Mouse (Mus musculus) hindbrain, embryonic 15.5 days (tissue): ENCODE measurements around the gene Gpc6. TPM values are rescaled to one million over a fixed set of nuclear protein-coding genes. Genes with fewer than 3 reads are reported as not detected.

ENCODE experiments used
- ATAC-seq: fragments of 200-750 bp; cut with Nextera tagmentation; 2 replicates; pipeline ENCODE4 v1.8.0; 2017; ENCODE audit warnings: low read depth, moderate number of reproducible peaks, moderate TSS enrichment; ENCODE audit not compliant: low FRiP score
- H3K27ac ChIP-seq: fragments of 300-500 bp; sonication (generic); replicated peaks from 2 replicates; pipeline ENCODE4 v1.5.1; 2015; ENCODE audit warnings: mild to moderate bottlenecking, inconsistent platforms
- H3K27me3 ChIP-seq: fragments of 300-500 bp; sonication (generic); 2 replicates; pipeline ENCODE4 v1.6.1; 2015; ENCODE audit warnings: control low read depth, inconsistent platforms
- H3K36me3 ChIP-seq: fragments of 300-500 bp; sonication (generic); 2 replicates; pipeline ENCODE4 v1.6.1; 2015; ENCODE audit warnings: control low read depth, inconsistent platforms
- H3K4me1 ChIP-seq: fragments of 300-500 bp; sonication (generic); replicated peaks from 2 replicates; pipeline ENCODE4 v1.6.1; 2015; ENCODE audit warnings: control low read depth, inconsistent platforms
- H3K4me2 ChIP-seq: fragments of 300-500 bp; sonication (generic); 2 replicates; pipeline ENCODE4 v1.6.1; 2015; ENCODE audit warnings: moderate library complexity, mild to moderate bottlenecking, inconsistent platforms
- H3K4me3 ChIP-seq: fragments of 300-500 bp; sonication (generic); 2 replicates; pipeline ENCODE4 v1.5.1; 2015; ENCODE audit warnings: mild to moderate bottlenecking, inconsistent platforms
- H3K9ac ChIP-seq: fragments of 300-500 bp; sonication (generic); 2 replicates; pipeline ENCODE4 v1.6.1; 2015; ENCODE audit warnings: inconsistent platforms
- H3K9me3 ChIP-seq: fragments of 300-500 bp; sonication (generic); 2 replicates; pipeline ENCODE4 v1.6.1; 2016; ENCODE audit warnings: control low read depth, inconsistent platforms
- WGBS: fragments of 180-500 bp; shearing (Covaris S2); methylation state at CpG from one replicate; pipeline ENCODE4 v1.1.7; 2015; 5-methylcytosine and 5-hydroxymethylcytosine counted together
- polyA plus RNA-seq: library from polyadenylated mRNA; unstranded; fragments of >200 nt; fragmentation: Nextera tagmentation; extraction: Ambion mirVana; gene quantifications from 2 replicates; pipeline ENCODE4 v1.2.1, GENCODE M21; 2015

Gene Gpc6
- polyA plus RNA-seq, 1 experiment from 2014 or later = 19.6 TPM

- ATAC-seq = no peak
- 43% methylated on average over 7 of the region's 7 CpGs for WGBS
- Histone ChIP-seq H3K27ac (no peak overlapping the region), H3K4me2 (no peak overlapping the region), H3K27me3 (no peaks in the 10 kb centered on the region), H3K9me3 (no peaks in the 10 kb centered on the region), H3K4me1 (0 out of 2 replicates have a peak, but pooled peaks cover 4% of the 10 kb centered on the region), H3K9ac (no peak overlapping the region), H3K4me3 (no peak overlapping the region), H3K36me3 (no peaks in the 10 kb centered on the region)
These were observed 527.0 kb downstream of the Gpc6 start for GRCm38 (mm10) chr14:117452150-117452549.

- Histone ChIP-seq H3K4me3 (no peak overlapping the region), H3K9ac (no peak overlapping the region), H3K27ac (no peak overlapping the region), H3K4me1 (no peaks in the 10 kb centered on the region), H3K27me3 (no peaks in the 10 kb centered on the region), H3K4me2 (no peak overlapping the region), H3K9me3 (no peaks in the 10 kb centered on the region), H3K36me3 (no peaks in the 10 kb centered on the region)
- WGBS = 56% methylated on average over 2 of the region's 2 CpGs
- no peak for ATAC-seq
These were observed 548.3 kb downstream of the Gpc6 start for GRCm38 (mm10) chr14:117473378-117473777.

GRCm38 (mm10) chr14:117478879-117479278 is 553.8 kb downstream of the Gpc6 start:
- H3K36me3 ChIP-seq = no peaks in the 10 kb centered on the region
- H3K4me2 ChIP-seq = no peak overlapping the region
- H3K9ac ChIP-seq = no peak overlapping the region
- no peak overlapping the region for H3K27ac ChIP-seq
- H3K4me1 ChIP-seq = 0 out of 2 replicates have a peak, but pooled peaks cover 4% of the 10 kb centered on the region
- no peaks in the 10 kb centered on the region for H3K27me3 ChIP-seq
- no peak overlapping the region for H3K4me3 ChIP-seq
- H3K9me3 ChIP-seq = no peaks in the 10 kb centered on the region
- ATAC-seq = no peak
- 49% methylated on average over 3 of the region's 3 CpGs for WGBS

- Histone ChIP-seq H3K36me3 (no peaks in the 10 kb centered on the region), H3K9me3 (no peaks in the 10 kb centered on the region), H3K9ac (no peak overlapping the region), H3K4me2 (no peak overlapping the region), H3K27me3 (no peaks in the 10 kb centered on the region), H3K4me1 (0 out of 2 replicates have a peak, but pooled peaks cover 5% of the 10 kb centered on the region), H3K4me3 (no peak overlapping the region), H3K27ac (no peak overlapping the region)
- 70% methylated on average over 4 of the region's 4 CpGs for WGBS
- no peak for ATAC-seq
These were observed 562.1 kb downstream of the Gpc6 start for GRCm38 (mm10) chr14:117487161-117487754.

- Histone ChIP-seq H3K27me3 (no peaks in the 10 kb centered on the region), H3K27ac (no peak overlapping the region), H3K4me1 (0 out of 2 replicates have a peak, but pooled peaks cover 5% of the 10 kb centered on the region), H3K4me2 (no peak overlapping the region), H3K36me3 (no peaks in the 10 kb centered on the region), H3K9ac (no peak overlapping the region), H3K9me3 (no peaks in the 10 kb centered on the region), H3K4me3 (no peak overlapping the region)
- no peak for ATAC-seq
- 71% methylated on average over 5 of the region's 5 CpGs for WGBS
These were observed 565.4 kb downstream of the Gpc6 start for GRCm38 (mm10) chr14:117490469-117490868.

GRCm38 (mm10) chr14:117495118-117495517 is 570.0 kb downstream of the Gpc6 start:
- ATAC-seq = no peak
- H3K4me3 ChIP-seq = no peak overlapping the region
- no peaks in the 10 kb centered on the region for H3K9me3 ChIP-seq
- WGBS = 62% methylated on average over 3 of the region's 3 CpGs
- no peak overlapping the region for H3K4me2 ChIP-seq
- no peaks in the 10 kb centered on the region for H3K27me3 ChIP-seq
- no peak overlapping the region for H3K27ac ChIP-seq
- H3K9ac ChIP-seq = no peak overlapping the region
- H3K36me3 ChIP-seq = no peaks in the 10 kb centered on the region
- no peaks in the 10 kb centered on the region for H3K4me1 ChIP-seq

- no peaks in the 10 kb centered on the region for H3K36me3 ChIP-seq
- no peak overlapping the region for H3K4me2 ChIP-seq
- no peak overlapping the region for H3K27ac ChIP-seq
- H3K4me1 ChIP-seq = no peaks in the 10 kb centered on the region
- no peak overlapping the region for H3K9ac ChIP-seq
- H3K27me3 ChIP-seq = no peaks in the 10 kb centered on the region
- no peaks in the 10 kb centered on the region for H3K9me3 ChIP-seq
- no peak overlapping the region for H3K4me3 ChIP-seq
- 71% methylated on average over 6 of the region's 6 CpGs for WGBS
- no peak for ATAC-seq
These were observed 573.7 kb downstream of the Gpc6 start for GRCm38 (mm10) chr14:117498785-117499184.

GRCm38 (mm10) chr14:117499354-117499753 is 574.2 kb downstream of the Gpc6 start:
- WGBS = 71% methylated on average over 4 of the region's 4 CpGs
- H3K4me2 ChIP-seq = no peak overlapping the region
- H3K27ac ChIP-seq = no peak overlapping the region
- ATAC-seq = no peak
- no peaks in the 10 kb centered on the region for H3K4me1 ChIP-seq
- no peak overlapping the region for H3K4me3 ChIP-seq
- no peaks in the 10 kb centered on the region for H3K9me3 ChIP-seq
- H3K27me3 ChIP-seq = no peaks in the 10 kb centered on the region
- no peaks in the 10 kb centered on the region for H3K36me3 ChIP-seq
- H3K9ac ChIP-seq = no peak overlapping the region

- no peak overlapping the region for H3K4me2 ChIP-seq
- H3K4me1 ChIP-seq = peaks cover 4% of the 10 kb centered on the region; the same call in 1 of the 2 replicates
- no peak for ATAC-seq
- no peaks in the 10 kb centered on the region for H3K9me3 ChIP-seq
- H3K27me3 ChIP-seq = no peaks in the 10 kb centered on the region
- no peak overlapping the region for H3K27ac ChIP-seq
- H3K9ac ChIP-seq = no peak overlapping the region
- 75% methylated on average over 2 of the region's 2 CpGs for WGBS
- H3K4me3 ChIP-seq = no peak overlapping the region
- H3K36me3 ChIP-seq = no peaks in the 10 kb centered on the region
These were observed 589.7 kb downstream of the Gpc6 start for GRCm38 (mm10) chr14:117514829-117515228.

- no peaks in the 10 kb centered on the region for H3K36me3 ChIP-seq
- WGBS = 59% methylated on average over 8 of the region's 8 CpGs
- no peak overlapping the region for H3K4me2 ChIP-seq
- H3K4me3 ChIP-seq = no peak overlapping the region
- H3K4me1 ChIP-seq = peaks cover 6% of the 10 kb centered on the region; the same call in 1 of the 2 replicates
- no peaks in the 10 kb centered on the region for H3K9me3 ChIP-seq
- H3K9ac ChIP-seq = no peak overlapping the region
- H3K27ac ChIP-seq = no peak overlapping the region
- H3K27me3 ChIP-seq = no peaks in the 10 kb centered on the region
- no peak; the same call in 1 of the 2 replicates for ATAC-seq
These were observed 594.5 kb downstream of the Gpc6 start for GRCm38 (mm10) chr14:117519574-117519973.

- no peak overlapping the region for H3K4me3 ChIP-seq
- H3K27ac ChIP-seq = no peak overlapping the region
- no peaks in the 10 kb centered on the region for H3K9me3 ChIP-seq
- H3K4me2 ChIP-seq = no peak overlapping the region
- no peak overlapping the region for H3K9ac ChIP-seq
- peaks cover 6% of the 10 kb centered on the region; the same call in 1 of the 2 replicates for H3K4me1 ChIP-seq
- no peak for ATAC-seq
- no peaks in the 10 kb centered on the region for H3K36me3 ChIP-seq
- 95% methylated on average over 2 of the region's 2 CpGs for WGBS
- H3K27me3 ChIP-seq = no peaks in the 10 kb centered on the region
These were observed 595.6 kb downstream of the Gpc6 start for GRCm38 (mm10) chr14:117520706-117521105.

GRCm38 (mm10) chr14:117525133-117525532 is 600.0 kb downstream of the Gpc6 start:
- WGBS = 88% methylated on average over 6 of the region's 6 CpGs
- Histone ChIP-seq H3K4me2 (no peak overlapping the region), H3K36me3 (no peaks in the 10 kb centered on the region), H3K9ac (no peak overlapping the region), H3K4me1 (no peaks in the 10 kb centered on the region), H3K27ac (no peak overlapping the region), H3K27me3 (no peaks in the 10 kb centered on the region), H3K9me3 (no peaks in the 10 kb centered on the region), H3K4me3 (no peak overlapping the region)
- no peak for ATAC-seq

- 82% methylated on average over 7 of the region's 7 CpGs for WGBS
- Histone ChIP-seq H3K9me3 (no peaks in the 10 kb centered on the region), H3K27me3 (no peaks in the 10 kb centered on the region), H3K36me3 (no peaks in the 10 kb centered on the region), H3K27ac (no peak overlapping the region), H3K4me1 (no peaks in the 10 kb centered on the region), H3K9ac (no peak overlapping the region), H3K4me3 (no peak overlapping the region), H3K4me2 (no peak overlapping the region)
- ATAC-seq = no peak
These were observed 601.9 kb downstream of the Gpc6 start for GRCm38 (mm10) chr14:117527053-117527452.
